Mouse (Mus musculus) left cerebral cortex, adult 6 months (tissue): ENCODE results near the gene Fgfbp3. TPM values are rescaled to one million over a fixed set of nuclear protein-coding genes. Genes with fewer than 3 reads are reported as not detected.

ENCODE experiments used
- long read RNA-seq, 2 experiments: library from polyadenylated mRNA; unstranded; transcript quantifications; one replicate each; pipeline ENCODE4 v2.0.0; 2019 to 2020
- polyA plus RNA-seq: library from polyadenylated mRNA; unstranded; fragments of <200 nt; fragmentation: Nextera tagmentation; gene quantifications from 2 replicates; pipeline ENCODE4 v1.2.3, GENCODE M21; 2021

Gene Fgfbp3
- polyA plus RNA-seq: 4.9 and 8.5 TPM in 2 replicates
- long read RNA-seq, experiment 1, transcript Fgfbp3-201 (2 exons, 1,772 nt): major isoform, 5 of 77 reads
- long read RNA-seq, experiment 1, partial matches to known transcripts: 0 of 77 reads
- long read RNA-seq, experiment 1, other reads (novel, unspliced or antisense): 72 of 77 reads
- long read RNA-seq, experiment 2, partial matches to known transcripts: 0 of 9 reads
- long read RNA-seq, experiment 2, other reads (novel, unspliced or antisense): 9 of 9 reads

DNA sequence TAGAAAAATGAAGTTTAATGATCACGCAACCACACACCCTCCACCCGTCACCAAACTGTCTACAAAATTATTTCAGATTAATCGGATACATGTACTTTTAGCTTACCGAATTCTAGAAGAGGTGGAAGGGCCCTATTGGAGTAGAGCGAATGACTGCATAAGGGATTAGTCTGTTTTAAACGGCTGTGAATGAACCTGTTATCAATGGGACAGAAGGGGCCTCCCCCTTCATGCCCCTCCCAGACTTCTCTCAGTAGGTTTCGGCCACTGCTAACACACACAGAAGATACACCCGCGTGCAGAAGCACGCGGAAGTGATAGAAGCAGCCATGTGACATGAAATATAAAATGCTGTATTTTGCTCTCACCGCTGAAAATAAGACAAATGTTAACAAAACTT lies at the start of gene Fgfbp3:
Gene Fgfbp3 (minus strand): TSS at position 150 of the 400 bp plus-strand sequence.

DNA sequence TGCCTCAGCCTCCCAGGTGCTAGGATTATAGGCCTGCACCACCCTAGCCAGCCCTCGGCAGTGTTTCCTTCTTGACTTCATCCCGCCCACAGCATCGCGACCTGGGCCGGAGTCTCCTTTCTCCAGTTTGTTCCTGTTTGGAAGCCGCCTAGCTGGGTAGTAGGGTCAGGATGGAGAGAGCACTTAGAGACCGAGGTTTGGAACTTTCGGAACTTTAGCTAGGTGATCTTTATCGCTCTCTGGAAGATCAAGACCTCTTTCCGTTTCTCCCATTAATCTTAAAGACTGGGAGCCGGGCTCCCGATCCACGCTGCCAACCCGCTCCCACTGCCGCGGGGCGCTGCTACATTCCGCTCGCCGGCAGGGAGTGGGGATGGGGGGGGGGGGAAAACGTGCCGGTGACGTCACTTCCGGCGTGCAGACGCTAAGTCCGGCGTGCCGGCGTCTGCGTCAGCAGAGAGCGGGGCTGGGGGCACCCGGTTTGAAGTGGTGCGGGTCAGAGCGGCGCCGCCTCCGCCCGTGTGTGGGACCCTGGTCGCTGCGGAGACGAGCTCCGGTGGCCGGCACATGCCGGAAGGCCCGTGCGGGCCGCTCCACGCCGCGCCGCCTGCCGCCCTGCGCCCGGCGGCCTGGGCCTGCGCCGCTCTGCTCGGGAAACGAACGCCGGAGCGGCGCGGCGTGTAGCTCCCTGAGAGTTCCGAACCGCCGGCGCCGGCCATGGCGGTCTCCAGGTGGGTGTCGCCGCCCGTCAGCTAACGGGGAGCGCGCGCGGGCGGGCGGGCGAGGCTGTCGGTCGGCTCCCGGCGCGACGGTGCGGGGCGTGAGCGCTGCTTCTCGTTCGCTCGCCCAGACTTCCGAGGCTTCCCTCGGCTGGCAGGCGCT lies 6.5 kb upstream of the Fgfbp3 start, which contains the start of gene Btaf1:
Gene Btaf1 (plus strand): TSS at position 409 of the 882 bp plus-strand sequence.

Other genes starting within 250 kb of the Fgfbp3 start
- gene Ppp1r3c, start 183.0 kb downstream of the Fgfbp3 start, polyA plus RNA-seq: 14.7 and 23.8 TPM in 2 replicates
- 10.4 and 34.5 TPM in 2 replicates for gene Tnks2, start 85.4 kb downstream of the Fgfbp3 start, polyA plus RNA-seq
- 1.8 and 2.5 TPM in 2 replicates for gene Btaf1, start 6.5 kb upstream of the Fgfbp3 start, polyA plus RNA-seq